Mouse (Mus musculus) liver, adult 2 months (tissue): ENCODE measurements around the gene Stk10. TPM values are rescaled to one million over a fixed set of nuclear protein-coding genes. Genes with fewer than 3 reads are reported as not detected.

ENCODE experiments used
- DNase-seq: peaks from one replicate; pipeline ENCODE4 v3.0.0-alpha.2; 2011; ENCODE audit warnings: low read depth, low spot score; ENCODE audit errors: extremely low read depth
- H3K27ac ChIP-seq: fragments of 200-500 bp; replicated peaks from 2 replicates; pipeline ENCODE4 v1.5.1; 2012; ENCODE audit warnings: low read depth, mild to moderate bottlenecking, control low read depth, inconsistent platforms, low read length; ENCODE audit not compliant: insufficient read depth
- H3K27me3 ChIP-seq: fragments of 200-500 bp; 2 replicates; pipeline ENCODE4 v1.6.1; 2012; ENCODE audit warnings: mild to moderate bottlenecking, moderate library complexity, low read length, inconsistent platforms; ENCODE audit not compliant: control insufficient read depth, insufficient read depth
- H3K36me3 ChIP-seq: fragments of 200-500 bp; 2 replicates; pipeline ENCODE4 v1.6.1; 2012; ENCODE audit warnings: low read length, inconsistent platforms; ENCODE audit not compliant: control insufficient read depth, insufficient read depth
- H3K4me1 ChIP-seq: fragments of 200-500 bp; 2 replicates; pipeline ENCODE4 v1.6.1; 2011; ENCODE audit warnings: low read length; ENCODE audit not compliant: control insufficient read depth, insufficient read depth
- H3K4me3 ChIP-seq: fragments of 200-500 bp; 2 replicates; pipeline ENCODE4 v1.5.1; 2011; ENCODE audit warnings: low read depth, mild to moderate bottlenecking, control low read depth, low read length, moderate library complexity; ENCODE audit not compliant: insufficient read depth
- H3K79me2 ChIP-seq: fragments of 200-500 bp; 2 replicates; pipeline ENCODE4 v1.6.1; 2012; ENCODE audit warnings: inconsistent platforms, mild to moderate bottlenecking, low read length, moderate library complexity; ENCODE audit not compliant: control insufficient read depth, insufficient read depth
- H3K9ac ChIP-seq: fragments of 200-500 bp; 2 replicates; pipeline ENCODE4 v1.6.1; 2012; ENCODE audit warnings: low read depth, mild to moderate bottlenecking, control low read depth, inconsistent platforms, low read length
- CTCF ChIP-seq: fragments of 200-500 bp; IDR thresholded peaks from 2 replicates; pipeline ENCODE4 v1.5.1; 2011; ENCODE audit warnings: low read depth, low read length, control low read depth
- POLR2A ChIP-seq: fragments of 200-500 bp; IDR thresholded peaks from 2 replicates; pipeline ENCODE4 v1.6.1; 2011; ENCODE audit warnings: low read length, control low read depth; ENCODE audit not compliant: insufficient read depth; ENCODE audit errors: extremely low read depth
- WGBS: fragments of 180-500 bp; shearing (Covaris S2); methylation state at CpG from one replicate; pipeline ENCODE4 v1.1.7; 2018; 5-methylcytosine and 5-hydroxymethylcytosine counted together
- polyA plus RNA-seq: library from polyadenylated mRNA; depleted of rRNA; stranded (reverse); fragments of >200 nt; gene quantifications from 2 replicates; pipeline ENCODE4 v1.2.3, GENCODE M21; 2012
- total RNA-seq: library from RNA; depleted of rRNA; stranded (reverse); fragments of >200 nt; gene quantifications from 2 replicates; pipeline ENCODE4 v1.2.3, GENCODE M21; 2014

Gene Stk10
- total and polyA plus RNA-seq, 2 experiments: 2.0 to 2.4 TPM

DNA sequence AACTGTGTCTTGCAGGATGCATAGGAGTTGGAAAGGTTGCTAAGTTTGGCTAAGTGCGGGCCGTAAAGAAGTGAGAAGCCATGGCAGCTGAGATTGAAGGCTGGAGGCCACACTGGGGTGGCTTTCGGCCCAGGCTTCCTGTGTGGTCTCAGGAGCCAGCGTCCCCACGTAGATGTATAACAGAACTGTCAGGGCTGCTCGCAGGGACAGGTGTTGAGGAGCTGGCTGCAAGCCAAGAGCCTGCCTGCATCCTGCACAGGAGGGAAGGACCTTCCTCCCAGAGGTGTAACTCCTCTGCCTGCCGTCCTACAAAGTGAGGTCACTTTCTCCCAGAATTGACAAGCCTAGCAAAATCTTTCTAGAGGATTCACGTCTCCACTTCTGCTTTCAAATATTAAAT is 25.6 kb downstream of the Stk10 start:
- H3K27ac ChIP-seq: no peak overlapping the region
- WGBS: 62% methylated on average over 8 of the region's 8 CpGs

GRCm38 (mm10) chr11:32560015-32560770 is 27.1 kb downstream of the Stk10 start:
- Histone ChIP-seq H3K27me3 (no peaks in the 10 kb centered on the region), H3K27ac (no peak overlapping the region), H3K4me1 (peaks cover 6% of the 10 kb centered on the region; the same call in 1 of the 2 replicates), H3K9ac (no peak overlapping the region), H3K79me2 (no peaks in the 10 kb centered on the region), H3K36me3 (no peaks in the 10 kb centered on the region), H3K4me3 (no peak overlapping the region)
- TF ChIP-seq CTCF: no peak
- TF ChIP-seq POLR2A: no peak
- DNase-seq: peak; percentile 22
- WGBS: 88% methylated on average over 12 of the region's 12 CpGs

More for the DNA sequence above, 25.6 kb downstream of the Stk10 start:
- Histone ChIP-seq H3K4me1 (peaks cover 10% of the 10 kb centered on the region; the same call in 1 of the 2 replicates), H3K79me2 (no peaks in the 10 kb centered on the region), H3K9ac (no peak overlapping the region), H3K36me3 (no peaks in the 10 kb centered on the region), H3K4me3 (no peak overlapping the region), H3K27me3 (no peaks in the 10 kb centered on the region)
- TF ChIP-seq POLR2A (no peak), CTCF (no peak)
- no peak for DNase-seq

GRCm38 (mm10) chr11:32561465-32562355 is 28.6 kb downstream of the Stk10 start:
- 71% methylated on average over 10 of the region's 10 CpGs for WGBS
- H3K9ac ChIP-seq: no peak overlapping the region
- DNase-seq: no peak
- no peak overlapping the region for H3K27ac ChIP-seq
- TF ChIP-seq POLR2A (no peak), CTCF (no peak)
- no peaks in the 10 kb centered on the region for H3K36me3 ChIP-seq
- no peaks in the 10 kb centered on the region for H3K27me3 ChIP-seq
- H3K4me3 ChIP-seq: no peak overlapping the region
- no peaks in the 10 kb centered on the region for H3K79me2 ChIP-seq
- H3K4me1 ChIP-seq: peaks cover 3% of the 10 kb centered on the region; the same call in 1 of the 2 replicates

DNA sequence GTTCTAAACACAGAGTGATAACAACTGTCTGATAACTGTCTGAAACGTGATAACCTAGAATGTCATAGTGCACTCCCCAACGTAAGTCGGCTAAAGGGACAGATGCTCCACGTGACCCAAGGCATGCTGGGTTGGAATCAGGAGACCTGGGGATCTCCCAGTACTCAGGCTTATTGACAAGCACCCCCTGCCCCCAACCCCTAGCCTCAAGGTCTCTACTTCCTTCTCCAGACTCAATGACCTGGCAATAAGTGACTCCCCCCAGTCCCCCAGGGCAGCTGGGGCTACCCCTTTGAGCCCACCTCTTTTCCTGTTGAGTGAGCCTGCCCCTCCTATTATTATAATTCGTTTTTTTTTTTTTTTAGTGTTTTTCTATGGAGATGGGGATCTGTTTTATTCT is 29.6 kb downstream of the Stk10 start:
- no peak overlapping the region for H3K27ac ChIP-seq
- no peak overlapping the region for H3K9ac ChIP-seq
- H3K4me3 ChIP-seq: no peak overlapping the region
- no peak for DNase-seq
- TF ChIP-seq CTCF: no peak
- no peak for TF ChIP-seq POLR2A
- H3K4me1 ChIP-seq: peaks cover 3% of the 10 kb centered on the region; the same call in 1 of the 2 replicates
- WGBS: 74% methylated on average over 5 of the region's 5 CpGs
- H3K79me2 ChIP-seq: no peaks in the 10 kb centered on the region
- H3K36me3 ChIP-seq: no peaks in the 10 kb centered on the region
- H3K27me3 ChIP-seq: no peaks in the 10 kb centered on the region

DNA sequence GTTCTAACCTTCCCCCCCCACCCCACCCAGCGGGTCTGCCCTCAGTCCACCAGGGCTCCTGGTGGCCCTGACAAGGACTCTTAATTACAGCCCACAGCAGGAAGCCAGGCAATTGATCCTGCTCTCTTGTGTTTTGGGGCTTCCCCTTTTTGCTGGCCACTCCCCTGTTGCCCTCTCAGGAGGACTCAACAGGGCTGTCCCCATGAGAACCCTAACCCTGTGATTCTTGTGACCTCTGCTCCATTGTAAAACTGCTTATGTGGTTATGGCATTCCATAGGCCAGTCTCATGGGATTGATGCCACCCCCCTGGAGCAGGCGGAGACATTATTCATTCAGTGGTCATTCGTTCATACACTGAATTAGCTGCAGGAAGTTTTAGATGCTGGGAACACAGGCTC is 30.6 kb downstream of the Stk10 start:
- Histone ChIP-seq H3K4me3 (no peak overlapping the region), H3K4me1 (peaks cover 3% of the 10 kb centered on the region; the same call in 1 of the 2 replicates), H3K36me3 (no peaks in the 10 kb centered on the region), H3K27me3 (no peaks in the 10 kb centered on the region), H3K27ac (no peak overlapping the region), H3K79me2 (no peaks in the 10 kb centered on the region), H3K9ac (no peak overlapping the region)
- DNase-seq: no peak
- 85% methylated on average over 3 of the region's 3 CpGs for WGBS
- TF ChIP-seq POLR2A (no peak), CTCF (no peak)
